Comparison of ENCODE assay signal across 8 mouse cellular contexts in genomic region chr11:75169405-75170080, GRCm38 (mm10). TPM values are rescaled to one million over a fixed set of nuclear protein-coding genes. Genes with fewer than 3 reads are reported as not detected.
DNase-seq lines count a peak whose midpoint lies in the region; ATAC-seq and TF ChIP-seq lines count a peak whose summit lies in the region.

Gene Hic1, minus strand, starts transcription at chr11:75169519.

- H3K4me2 ChIP-seq in forebrain, embryonic 13.5 days, result peak within 1 kb of the TSS; percentile 83
- peak within 1 kb of the TSS; percentile 77 for H3K4me2 ChIP-seq in intestine, embryonic 14.5 days (ENCODE audit: low read length)
- peak within 1 kb of the TSS; percentile 95 for H3K4me2 ChIP-seq in midbrain, embryonic 15.5 days

- H3K27me3 ChIP-seq in kidney, adult 2 months (replicated peaks; ENCODE audit: control insufficient read depth, insufficient read depth, low read length), result no peaks in the 10 kb centered on the region
- peaks cover 96% of the 10 kb centered on the region for H3K27me3 ChIP-seq in forebrain, embryonic 13.5 days
- H3K27me3 ChIP-seq in intestine, embryonic 14.5 days (replicated peaks; ENCODE audit: control insufficient read depth, insufficient read depth, low read length), result peaks cover 53% of the 10 kb centered on the region
- peaks cover 49% of the 10 kb centered on the region for H3K27me3 ChIP-seq in midbrain, embryonic 15.5 days (replicated peaks)

- WGBS in kidney, adult 2 months, result 7% methylated on average over 23 of the region's 23 CpGs
- WGBS in forebrain, embryonic 13.5 days, result 4% methylated on average over 23 of the region's 23 CpGs
- WGBS in intestine, embryonic 14.5 days, result 3% methylated on average over 23 of the region's 23 CpGs
- WGBS in midbrain, embryonic 15.5 days, result 6% methylated on average over 23 of the region's 23 CpGs

- peaks cover 7% of the 10 kb centered on the region; the same call in 1 of the 2 replicates for H3K4me1 ChIP-seq in kidney, adult 2 months (ENCODE audit: control insufficient read depth, insufficient read depth, low read length)
- peaks cover 86% of the 10 kb centered on the region for H3K4me1 ChIP-seq in forebrain, embryonic 13.5 days
- H3K4me1 ChIP-seq in intestine, embryonic 14.5 days (replicated peaks; ENCODE audit: control insufficient read depth, insufficient read depth, low read length), result peaks cover 30% of the 10 kb centered on the region
- H3K4me1 ChIP-seq in midbrain, embryonic 15.5 days, result peaks cover 86% of the 10 kb centered on the region

- no peak for DNase-seq in kidney, adult 2 months
- no peak for DNase-seq in kidney, postnatal 36 days
- peak; percentile 68 for DNase-seq in Muller cell, postnatal 12 days (ENCODE audit: inconsistent ontology term)
- no peak for DNase-seq in intestine, embryonic 14.5 days (ENCODE audit: low spot score)
- DNase-seq in frontal cortex, adult 2 months (ENCODE audit: extremely low spot score in 1 of 2, low spot score in 1 of 2), result no peak
- DNase-seq in layer of hippocampus, postnatal 14 days (ENCODE audit: low spot score in 2 of 2), result no peak

- TF ChIP-seq POLR2A in kidney, adult 2 months (IDR thresholded peaks at IDR 0.05; ENCODE audit: low read depth, low read length), result no peak

- H3K9ac ChIP-seq in forebrain, embryonic 13.5 days, result peak within 1 kb of the TSS; percentile 63
- H3K9ac ChIP-seq in intestine, embryonic 14.5 days (ENCODE audit: low read length), result peak within 1 kb of the TSS; percentile 92
- peak within 1 kb of the TSS; percentile 46 for H3K9ac ChIP-seq in midbrain, embryonic 15.5 days

- H3K4me3 ChIP-seq in kidney, adult 2 months (ENCODE audit: insufficient read depth, low read depth, low read length), result peak within 1 kb of the TSS; percentile 56
- peak within 1 kb of the TSS; percentile 45 for H3K4me3 ChIP-seq in forebrain, embryonic 13.5 days
- peak within 1 kb of the TSS; percentile 65 for H3K4me3 ChIP-seq in intestine, embryonic 14.5 days (ENCODE audit: low read depth, low read length)
- H3K4me3 ChIP-seq in midbrain, embryonic 15.5 days, result peak within 1 kb of the TSS; percentile 44

- TF ChIP-seq CTCF in kidney, adult 2 months (conservative IDR thresholded peaks at IDR 0.05; ENCODE audit: insufficient read depth, insufficient read length, low read depth, low read length), result no peak

- H3K36me3 ChIP-seq in kidney, adult 2 months (ENCODE audit: control insufficient read depth, insufficient read depth, low read length), result no peaks in the 10 kb centered on the region
- H3K36me3 ChIP-seq in forebrain, embryonic 13.5 days (ENCODE audit: poor library complexity, severe bottlenecking), result no peaks in the 10 kb centered on the region
- peaks cover 24% of the 10 kb centered on the region for H3K36me3 ChIP-seq in intestine, embryonic 14.5 days (ENCODE audit: control insufficient read depth, insufficient read depth, low read length)
- H3K36me3 ChIP-seq in midbrain, embryonic 15.5 days (replicated peaks), result no peaks in the 10 kb centered on the region

- H3K27ac ChIP-seq in kidney, adult 2 months (ENCODE audit: insufficient read depth, low read depth, low read length), result peak within 1 kb of the TSS; percentile 40; the same call in 1 of the 2 replicates
- H3K27ac ChIP-seq in forebrain, embryonic 13.5 days, result no peak within 1 kb of the TSS
- peak within 1 kb of the TSS; percentile 95 for H3K27ac ChIP-seq in intestine, embryonic 14.5 days (ENCODE audit: low read depth)
- peak within 1 kb of the TSS; percentile 27 for H3K27ac ChIP-seq in midbrain, embryonic 15.5 days

- H3K9me3 ChIP-seq in forebrain, embryonic 13.5 days (replicated peaks), result no peaks in the 10 kb centered on the region
- H3K9me3 ChIP-seq in intestine, embryonic 14.5 days (ENCODE audit: control insufficient read depth, low read length), result no peaks in the 10 kb centered on the region
- no peaks in the 10 kb centered on the region for H3K9me3 ChIP-seq in midbrain, embryonic 15.5 days

- no peak for ATAC-seq in forebrain, embryonic 13.5 days
- no peak for ATAC-seq in intestine, embryonic 14.5 days (replicated peaks; ENCODE audit: low FRiP score, low TSS enrichment, low read depth)
- peak; percentile 0; the same call in 1 of the 2 replicates for ATAC-seq in midbrain, embryonic 15.5 days (replicated peaks)

RNA-seq across cellular contexts. Expression of gene Hic1, which starts in this region (rescaled TPM):
- 8.6 and 12.6 TPM in 2 replicates for polyA plus RNA-seq in kidney, adult 2 months (2012; rRNA removed)
- 1.2 and 1.5 TPM in 2 replicates for polyA plus RNA-seq in forebrain, embryonic 13.5 days (2015; fragmentation: Nextera tagmentation; extraction: Ambion mirVana)
- polyA plus RNA-seq in intestine, embryonic 14.5 days (2014; fragmentation: Nextera tagmentation; extraction: Ambion mirVana), result 13.0 and 14.5 TPM in 2 replicates
- polyA plus RNA-seq in midbrain, embryonic 15.5 days (2015; fragmentation: Nextera tagmentation; extraction: Ambion mirVana), result 2.8 and 3.2 TPM in 2 replicates
- polyA plus RNA-seq in frontal cortex, adult 2 months (2012; rRNA removed), result 4.1 and 4.2 TPM in 2 replicates
- 1 to 10 TPM; 3.3 to 4.5 TPM for total RNA-seq in layer of hippocampus, postnatal 14 days (2021)
